Mouse (Mus musculus) forebrain, embryonic 16.5 days (tissue): ENCODE data around the gene Gm20388. TPM values are rescaled to one million over a fixed set of nuclear protein-coding genes. Genes with fewer than 3 reads are reported as not detected.
A peak's percentile ranks its signal among the peaks of the same experiment; 100 is the strongest.

Experiments
- ATAC-seq: fragments of 200-750 bp; cut with Nextera tagmentation; 2 replicates; pipeline ENCODE4 v1.8.0; 2017; ENCODE audit warnings: mild to moderate bottlenecking, moderate library complexity
- H3K27ac ChIP-seq: fragments of 300-500 bp; sonication (generic); 2 replicates; pipeline ENCODE4 v1.5.1; 2014; ENCODE audit warnings: low read length, control low read depth
- H3K27me3 ChIP-seq: fragments of 300-500 bp; sonication (generic); replicated peaks from 2 replicates; pipeline ENCODE4 v1.6.1; 2014; ENCODE audit warnings: low read length; ENCODE audit not compliant: control insufficient read depth, insufficient read depth
- H3K36me3 ChIP-seq: fragments of 300-500 bp; sonication (generic); 2 replicates; pipeline ENCODE4 v1.6.1; 2014; ENCODE audit not compliant: control insufficient read depth, insufficient read depth
- H3K4me1 ChIP-seq: fragments of 300-500 bp; sonication (generic); replicated peaks from 2 replicates; pipeline ENCODE4 v1.6.1; 2014; ENCODE audit warnings: low read length; ENCODE audit not compliant: control insufficient read depth, insufficient read depth
- H3K4me2 ChIP-seq: fragments of 300-500 bp; sonication (generic); 2 replicates; pipeline ENCODE4 v1.6.1; 2014; ENCODE audit warnings: mild to moderate bottlenecking, low read length, control low read depth
- H3K4me3 ChIP-seq: fragments of 300-500 bp; sonication (generic); replicated peaks from 2 replicates; pipeline ENCODE4 v1.5.1; 2014; ENCODE audit warnings: mild to moderate bottlenecking, low read length, control low read depth
- H3K9ac ChIP-seq: fragments of 300-500 bp; sonication (generic); replicated peaks from 2 replicates; pipeline ENCODE4 v1.6.1; 2014; ENCODE audit warnings: low read depth, low read length, control low read depth
- H3K9me3 ChIP-seq: fragments of 300-500 bp; sonication (generic); 2 replicates; pipeline ENCODE4 v1.6.1; 2016; ENCODE audit warnings: low read length; ENCODE audit not compliant: control insufficient read depth
- WGBS: fragments of 180-500 bp; shearing (Covaris S2); extraction: QIAGEN DNeasy Blood & Tissue Kit; methylation state at CpG from one replicate; pipeline ENCODE4 v1.1.7; 2014; 5-methylcytosine and 5-hydroxymethylcytosine counted together
- polyA plus RNA-seq: library from polyadenylated mRNA; unstranded; fragments of >200 nt; fragmentation: Nextera tagmentation; extraction: Ambion mirVana; gene quantifications from 2 replicates; pipeline ENCODE4 v1.2.1, GENCODE M21; 2015

Gm20388 gene
- polyA plus RNA-seq, 1 experiment from 2014 or later = 4.7 TPM

DNA sequence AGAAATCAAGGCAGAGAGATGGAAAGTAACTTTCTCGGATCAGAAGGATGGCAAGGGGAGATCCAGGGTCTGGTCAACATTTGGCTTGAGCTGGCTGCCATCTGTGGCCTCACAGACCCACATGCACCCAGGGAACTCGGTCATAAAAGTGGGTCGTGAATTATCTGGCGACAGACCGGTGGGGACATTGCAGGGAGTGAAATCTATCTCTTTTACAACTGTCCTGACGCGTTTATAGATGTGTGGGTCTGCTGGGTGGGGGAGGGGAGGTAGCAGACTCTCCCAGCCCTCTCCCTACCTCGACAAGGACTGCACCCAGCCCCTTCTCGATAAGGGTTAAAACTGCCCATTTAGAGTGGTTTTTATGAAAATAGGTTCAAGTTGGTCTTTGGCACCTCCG, 1444.2 kb downstream of the Gm20388 start:
- ATAC-seq = no peak
- Histone ChIP-seq H3K4me1 (0 out of 2 replicates have a peak, but pooled peaks cover 5% of the 10 kb centered on the region), H3K9ac (no peak overlapping the region), H3K9me3 (no peaks in the 10 kb centered on the region), H3K4me3 (no peak overlapping the region), H3K4me2 (no peak overlapping the region), H3K27ac (no peak overlapping the region), H3K27me3 (no peaks in the 10 kb centered on the region), H3K36me3 (no peaks in the 10 kb centered on the region)
- WGBS = 87% methylated on average over 10 of the region's 10 CpGs

DNA sequence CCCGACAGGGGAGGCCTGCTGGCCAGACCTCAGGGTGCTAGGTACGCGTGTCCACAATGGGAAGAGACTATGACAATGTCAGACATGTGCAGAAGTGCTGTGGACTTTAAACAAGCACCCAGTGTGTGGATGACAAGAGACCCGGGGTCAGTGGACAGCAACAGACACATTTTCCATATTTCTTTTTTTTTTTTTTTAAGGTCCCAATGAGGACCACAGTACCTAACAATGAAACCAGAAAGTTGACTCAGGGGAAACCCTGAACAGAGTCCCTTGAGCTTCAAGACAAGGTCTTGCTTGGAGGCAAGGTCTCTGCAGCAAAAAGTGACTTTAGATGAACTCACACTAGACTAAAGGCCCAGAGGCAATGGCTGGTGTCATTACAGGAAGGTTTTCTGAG, 1446.8 kb downstream of the Gm20388 start:
- H3K9ac ChIP-seq = no peak overlapping the region
- H3K4me3 ChIP-seq = no peak overlapping the region
- H3K4me2 ChIP-seq = no peak overlapping the region
- 93% methylated on average over 4 of the region's 4 CpGs for WGBS
- no peaks in the 10 kb centered on the region for H3K27me3 ChIP-seq
- H3K27ac ChIP-seq = no peak overlapping the region
- ATAC-seq = no peak
- H3K9me3 ChIP-seq = no peaks in the 10 kb centered on the region
- H3K36me3 ChIP-seq = no peaks in the 10 kb centered on the region
- 0 out of 2 replicates have a peak, but pooled peaks cover 5% of the 10 kb centered on the region for H3K4me1 ChIP-seq

DNA sequence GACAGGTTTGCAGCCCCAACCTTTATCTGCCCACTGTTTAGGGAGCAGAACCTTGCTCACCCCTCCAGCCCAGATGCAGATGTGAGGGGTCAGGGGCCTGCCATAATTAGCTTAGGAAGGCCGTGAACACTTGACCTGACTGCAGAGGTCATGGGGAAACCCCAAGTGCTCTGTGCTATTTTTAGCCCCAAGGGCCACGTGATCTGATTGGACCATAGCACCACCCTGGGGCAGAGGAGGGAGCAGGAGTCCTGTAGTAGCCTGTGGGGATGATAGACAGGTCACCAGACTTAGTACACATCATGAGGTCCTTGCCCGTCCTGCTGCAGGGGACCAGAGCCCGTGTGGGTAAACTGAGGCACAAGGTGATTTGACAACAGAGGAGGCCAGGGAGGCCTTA, 1448.0 kb downstream of the Gm20388 start:
- WGBS = 65% methylated on average over 4 of the region's 4 CpGs
- Histone ChIP-seq H3K4me2 (no peak overlapping the region), H3K9me3 (no peaks in the 10 kb centered on the region), H3K27me3 (no peaks in the 10 kb centered on the region), H3K36me3 (no peaks in the 10 kb centered on the region), H3K4me1 (0 out of 2 replicates have a peak, but pooled peaks cover 5% of the 10 kb centered on the region), H3K27ac (no peak overlapping the region), H3K4me3 (no peak overlapping the region), H3K9ac (no peak overlapping the region)
- ATAC-seq = no peak

GRCm38 (mm10) chr8:121359131-121359981, 1448.7 kb downstream of the Gm20388 start:
- Histone ChIP-seq H3K27ac (no peak overlapping the region), H3K27me3 (no peaks in the 10 kb centered on the region), H3K9ac (0 out of 2 replicates have a peak overlapping the region, but pooled peaks have one; percentile 9), H3K36me3 (no peaks in the 10 kb centered on the region), H3K4me2 (no peak overlapping the region), H3K4me3 (no peak overlapping the region), H3K9me3 (no peaks in the 10 kb centered on the region), H3K4me1 (0 out of 2 replicates have a peak, but pooled peaks cover 5% of the 10 kb centered on the region)
- peak; percentile 43; the same call in 1 of the 2 replicates for ATAC-seq
- 3% methylated on average over 20 of the region's 20 CpGs for WGBS

DNA sequence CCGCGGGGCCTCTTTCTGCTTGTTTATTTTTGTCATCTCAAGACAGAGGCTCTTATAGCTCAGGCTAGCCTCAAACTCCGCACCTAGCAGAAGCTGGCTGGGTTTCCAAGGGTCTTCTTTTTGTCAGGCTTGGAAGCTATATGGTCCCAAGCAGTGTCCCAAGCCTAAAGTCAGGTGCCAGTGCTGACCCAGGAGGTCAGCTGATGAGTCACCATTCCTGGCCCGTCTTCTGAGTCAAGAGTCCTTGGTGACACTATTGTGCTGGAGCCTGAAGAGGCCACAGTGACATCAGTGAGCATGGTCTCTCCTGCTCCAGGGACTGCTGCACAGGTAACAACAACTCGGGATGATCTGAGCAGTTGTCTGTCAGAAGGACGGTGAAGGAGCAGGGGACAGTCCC, 1449.4 kb downstream of the Gm20388 start:
- Histone ChIP-seq H3K36me3 (no peaks in the 10 kb centered on the region), H3K9ac (no peak overlapping the region), H3K27ac (no peak overlapping the region), H3K4me3 (no peak overlapping the region), H3K9me3 (no peaks in the 10 kb centered on the region), H3K27me3 (no peaks in the 10 kb centered on the region), H3K4me1 (0 out of 2 replicates have a peak, but pooled peaks cover 5% of the 10 kb centered on the region), H3K4me2 (no peak overlapping the region)
- 74% methylated on average over 6 of the region's 6 CpGs for WGBS
- ATAC-seq = no peak

DNA sequence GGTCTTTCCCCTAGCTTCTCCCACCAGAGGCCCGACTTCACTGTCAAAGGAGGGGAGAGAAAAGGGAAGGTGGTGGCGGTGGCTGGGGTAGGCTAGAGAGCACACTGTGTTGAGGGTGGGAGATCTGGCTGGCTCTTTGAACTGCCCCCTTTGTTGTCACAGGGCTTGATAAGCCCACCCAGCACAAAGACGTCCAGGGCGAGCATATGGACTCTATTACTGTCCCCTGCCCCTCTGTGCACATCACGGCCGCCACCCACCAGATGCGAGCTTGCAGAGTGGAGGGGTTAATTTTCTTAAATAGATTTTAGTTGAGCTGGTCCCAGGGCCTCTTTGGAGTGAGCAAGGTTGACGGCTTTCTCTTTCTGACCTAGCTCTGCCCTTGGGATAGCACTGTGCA, 1450.5 kb downstream of the Gm20388 start:
- Histone ChIP-seq H3K27me3 (no peaks in the 10 kb centered on the region), H3K4me1 (0 out of 2 replicates have a peak, but pooled peaks cover 5% of the 10 kb centered on the region), H3K4me3 (no peak overlapping the region), H3K4me2 (no peak overlapping the region), H3K36me3 (no peaks in the 10 kb centered on the region), H3K9ac (no peak overlapping the region), H3K9me3 (no peaks in the 10 kb centered on the region), H3K27ac (no peak overlapping the region)
- ATAC-seq = no peak
- 65% methylated on average over 8 of the region's 8 CpGs for WGBS

- Histone ChIP-seq H3K36me3 (no peaks in the 10 kb centered on the region), H3K9ac (no peak overlapping the region), H3K27ac (no peak overlapping the region), H3K4me2 (no peak overlapping the region), H3K27me3 (no peaks in the 10 kb centered on the region), H3K9me3 (no peaks in the 10 kb centered on the region), H3K4me1 (no peaks in the 10 kb centered on the region), H3K4me3 (no peak overlapping the region)
- no peak for ATAC-seq
- WGBS = 89% methylated on average over 6 of the region's 6 CpGs
Measured at GRCm38 (mm10) chr8:121364646-121365045, 1454.0 kb downstream of the Gm20388 start.

DNA sequence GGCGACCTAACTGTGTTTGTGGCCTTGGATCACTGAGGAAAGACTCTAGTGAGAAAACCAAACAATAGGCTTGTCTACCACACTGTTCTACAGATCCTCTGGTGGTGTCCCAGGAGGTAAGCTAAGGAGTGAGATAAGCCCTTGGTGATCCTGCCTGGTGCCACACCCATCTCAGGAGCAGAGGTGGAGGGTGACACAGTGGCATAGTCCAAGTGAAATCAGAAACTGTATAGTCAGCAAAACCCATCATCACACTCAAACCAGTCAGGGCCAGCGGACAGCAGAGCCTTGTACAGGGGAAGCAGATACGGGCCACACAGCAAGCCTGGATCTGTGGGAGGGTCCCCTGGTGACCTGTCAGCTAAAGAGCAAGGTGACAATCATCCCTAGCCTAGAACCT, 1454.5 kb downstream of the Gm20388 start:
- no peak overlapping the region for H3K9ac ChIP-seq
- H3K27me3 ChIP-seq = no peaks in the 10 kb centered on the region
- no peaks in the 10 kb centered on the region for H3K9me3 ChIP-seq
- H3K36me3 ChIP-seq = no peaks in the 10 kb centered on the region
- no peak overlapping the region for H3K4me3 ChIP-seq
- WGBS = 77% methylated on average over 3 of the region's 3 CpGs
- H3K27ac ChIP-seq = no peak overlapping the region
- no peak overlapping the region for H3K4me2 ChIP-seq
- no peak for ATAC-seq
- H3K4me1 ChIP-seq = no peaks in the 10 kb centered on the region

DNA sequence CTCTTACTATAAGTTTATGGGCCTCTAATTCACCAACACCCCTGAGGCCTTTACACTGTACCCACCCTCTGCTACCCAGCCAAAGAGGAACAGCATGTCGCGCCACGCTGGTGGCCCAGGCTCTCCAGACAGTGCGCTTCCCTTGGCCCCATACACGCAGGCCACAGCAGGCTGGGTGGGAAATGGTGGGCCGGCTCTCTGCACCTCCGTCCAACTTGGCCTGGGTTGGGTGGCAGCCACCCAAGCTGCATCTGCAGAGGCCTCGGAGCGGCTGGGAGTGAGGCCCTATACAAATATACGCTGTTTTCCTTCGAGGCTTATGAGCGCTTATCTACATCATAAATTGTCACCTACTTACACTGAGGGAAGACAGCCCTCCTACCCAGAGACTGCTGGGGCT, 1456.0 kb downstream of the Gm20388 start:
- Histone ChIP-seq H3K4me3 (no peak overlapping the region), H3K9me3 (no peaks in the 10 kb centered on the region), H3K9ac (no peak overlapping the region), H3K36me3 (no peaks in the 10 kb centered on the region), H3K4me1 (no peaks in the 10 kb centered on the region), H3K27ac (no peak overlapping the region), H3K27me3 (no peaks in the 10 kb centered on the region), H3K4me2 (no peak overlapping the region)
- 84% methylated on average over 12 of the region's 12 CpGs for WGBS
- no peak for ATAC-seq
